Mouse (Mus musculus): Measurements from ENCODE around the gene Ptprg.

- TF ChIP-seq POLR2A (IDR thresholded peaks at IDR 0.05; ENCODE audit: borderline replicate concordance, insufficient read depth, low read length) (no peak), CTCF (IDR thresholded peaks at IDR 0.05; ENCODE audit: borderline replicate concordance, insufficient read depth, low read depth, low read length) (no peak)
These were observed 253.3 kb downstream of the Ptprg start for GRCm38 (mm10) chr14:11806674-11807073.

Data from cerebellum, adult 2 months (tissue).